Mouse (Mus musculus) mouse trophoblast stem cell (cell line): ENCODE data around the gene Igfbpl1.

Experiments used
- in situ Hi-C, 2 experiments: fragments of 300-500 bp; cut with MseI, MboI; formaldehyde crosslinking; loops; 2 replicates in 1 of 2; 3 replicates in 1 of 2; pipeline ENCODE4 v1.15.1; 2025

Igfbpl1 gene

GRCm38 (mm10) chr4:45771619-45772018 is 55.1 kb downstream of the Igfbpl1 start:
- in situ Hi-C loops: no loop called here

DNA sequence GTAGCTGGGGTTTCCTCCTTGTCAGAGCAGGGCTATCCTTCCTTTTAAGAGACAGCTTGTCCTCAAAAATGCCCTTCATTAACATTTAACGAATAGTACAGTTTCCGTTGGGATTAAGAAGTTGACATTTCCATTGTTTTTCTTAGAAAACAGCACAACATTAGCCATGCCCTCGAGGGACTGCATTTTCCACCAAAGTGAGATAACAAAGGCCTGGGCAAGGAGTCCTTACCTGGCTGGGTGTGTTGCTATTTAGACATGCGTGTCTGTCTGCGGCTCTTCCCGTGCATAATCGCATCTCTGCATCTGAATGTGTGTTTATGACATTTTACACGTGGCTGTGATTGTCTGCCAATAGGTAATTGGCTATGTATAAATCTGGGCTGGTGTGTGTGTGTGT is 55.5 kb downstream of the Igfbpl1 start:
- in situ Hi-C loops: no loop called here

GRCm38 (mm10) chr4:45770638-45771033 is 56.1 kb downstream of the Igfbpl1 start:
- in situ Hi-C loops: no loop called here

DNA sequence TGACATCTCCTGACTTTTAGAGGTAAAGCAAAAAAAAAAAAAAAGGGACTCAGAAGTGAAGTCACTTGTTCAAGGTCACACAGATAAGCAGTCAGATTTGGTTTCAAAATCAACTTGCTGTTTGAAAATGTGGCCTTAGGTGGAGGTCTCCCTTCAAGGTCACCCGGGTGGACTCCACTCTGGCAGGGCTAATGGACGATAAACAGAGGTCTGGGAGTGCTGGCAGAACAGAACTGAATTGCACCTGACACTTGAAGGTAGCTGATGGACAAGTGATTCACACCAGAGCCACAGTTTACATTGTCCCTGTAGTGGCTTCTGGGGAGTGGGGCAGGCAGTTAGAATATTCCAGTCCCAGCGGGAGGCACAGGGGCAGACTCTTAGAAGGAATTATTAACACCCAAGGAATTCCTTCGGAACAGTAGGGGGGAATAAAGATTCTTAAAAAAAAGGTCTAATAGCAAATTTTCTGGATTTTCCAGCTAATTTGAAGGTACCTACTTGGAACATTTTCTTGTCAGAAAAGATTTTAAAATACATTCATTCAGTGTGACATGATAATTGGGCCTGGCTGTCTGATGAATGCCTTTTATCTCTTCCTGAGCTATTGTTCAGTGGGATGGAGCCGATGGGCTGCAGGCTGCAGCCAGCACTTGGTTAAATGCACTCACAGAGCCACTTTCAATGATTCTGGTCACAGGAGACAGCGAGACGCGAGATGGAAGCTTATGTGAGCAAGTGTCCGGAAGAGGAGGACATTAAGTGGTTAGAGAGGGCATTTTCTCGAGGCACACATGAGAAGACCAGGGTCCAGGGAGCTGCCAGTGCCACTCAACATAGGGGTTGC is 56.7 kb downstream of the Igfbpl1 start:
- in situ Hi-C loops: no loop called here

- in situ Hi-C loops: no loop called here
Observed at GRCm38 (mm10) chr4:45769141-45769540, 57.6 kb downstream of the Igfbpl1 start.

- in situ Hi-C loops: no loop called here
Observed at GRCm38 (mm10) chr4:45767891-45768558, 58.7 kb downstream of the Igfbpl1 start.

DNA sequence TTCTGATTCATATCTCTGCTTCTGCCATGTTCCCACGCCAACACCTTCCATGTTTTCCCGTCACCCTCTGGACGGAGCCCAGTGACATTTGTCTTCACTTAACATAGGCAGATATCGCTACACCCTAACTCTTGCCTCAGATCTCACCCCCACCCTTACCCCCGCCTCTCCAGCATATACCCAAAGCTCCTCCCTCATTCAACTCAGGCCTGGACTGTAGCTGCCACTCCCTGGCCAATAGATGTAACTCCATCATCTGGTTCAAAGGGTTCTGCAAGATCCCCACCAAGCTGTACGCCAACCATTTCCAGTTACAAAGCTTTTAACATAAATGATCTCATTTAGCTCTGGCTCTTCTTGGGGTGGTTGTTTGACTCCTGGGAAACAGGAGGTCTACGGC is 59.9 kb downstream of the Igfbpl1 start:
- in situ Hi-C loops: no loop called here

- in situ Hi-C loops: no loop called here
Observed at GRCm38 (mm10) chr4:45765565-45766201, 61.0 kb downstream of the Igfbpl1 start.

- in situ Hi-C loops: no loop called here
Observed at GRCm38 (mm10) chr4:45765121-45765564, 61.6 kb downstream of the Igfbpl1 start.

DNA sequence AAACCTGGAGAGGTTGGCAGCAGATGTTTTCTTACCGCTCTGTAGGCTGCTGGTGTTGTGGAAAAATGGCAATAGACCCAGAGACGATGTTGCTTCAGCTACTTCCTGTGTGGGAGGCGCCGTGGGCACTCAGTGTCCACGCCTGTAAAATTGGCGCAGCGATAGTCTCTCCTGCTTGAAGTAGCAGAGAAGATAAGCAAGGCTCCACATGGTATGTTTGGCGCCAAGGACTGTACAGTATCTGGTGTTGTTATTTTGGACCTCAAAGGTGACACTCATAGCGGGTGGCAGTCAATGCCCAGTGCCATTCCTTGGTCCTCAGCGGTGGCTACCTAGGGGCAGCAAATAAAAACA is 62.6 kb downstream of the Igfbpl1 start:
- in situ Hi-C loops: no loop called here

DNA sequence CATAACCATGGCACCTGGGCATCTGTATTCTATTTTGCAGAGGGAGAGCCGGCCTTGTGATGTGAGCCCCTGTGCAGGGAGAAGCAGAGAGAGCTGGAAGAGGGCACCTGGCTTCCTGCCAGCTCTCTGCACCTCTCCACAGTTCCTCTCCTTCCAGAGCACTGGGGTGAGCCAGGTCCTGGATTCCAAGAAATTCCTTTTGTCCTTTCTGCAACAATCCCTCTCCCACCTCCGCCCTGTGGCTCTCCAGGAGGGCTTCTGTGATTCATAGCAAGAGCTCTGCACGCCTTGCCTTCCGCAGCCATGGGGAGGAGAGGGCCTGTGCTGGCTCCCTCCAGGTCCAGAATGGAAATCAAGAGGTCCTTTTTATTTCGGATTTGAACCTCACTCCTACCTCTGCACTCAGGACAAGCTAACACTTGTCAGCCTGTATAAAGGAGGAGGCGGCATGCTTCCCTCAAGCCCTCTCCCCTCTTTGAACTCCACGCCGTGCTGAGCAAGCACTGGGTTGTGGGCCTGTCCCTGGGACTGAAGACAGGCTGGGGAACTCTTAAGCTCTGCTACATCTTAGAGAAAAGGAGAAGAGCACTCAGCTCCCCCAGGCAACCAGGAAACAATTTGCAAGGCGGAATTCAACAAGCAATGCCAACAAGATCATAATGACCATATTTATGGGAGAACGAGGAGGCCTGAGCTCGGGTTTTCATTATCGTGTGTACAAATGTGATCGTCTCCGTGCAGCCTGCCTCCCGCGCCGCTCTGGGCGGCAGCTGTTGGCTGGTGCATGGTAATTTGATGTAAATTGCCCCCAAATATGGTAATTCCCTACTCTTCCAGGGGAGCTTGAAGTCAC is 63.2 kb downstream of the Igfbpl1 start:
- in situ Hi-C loops: no loop called here

DNA sequence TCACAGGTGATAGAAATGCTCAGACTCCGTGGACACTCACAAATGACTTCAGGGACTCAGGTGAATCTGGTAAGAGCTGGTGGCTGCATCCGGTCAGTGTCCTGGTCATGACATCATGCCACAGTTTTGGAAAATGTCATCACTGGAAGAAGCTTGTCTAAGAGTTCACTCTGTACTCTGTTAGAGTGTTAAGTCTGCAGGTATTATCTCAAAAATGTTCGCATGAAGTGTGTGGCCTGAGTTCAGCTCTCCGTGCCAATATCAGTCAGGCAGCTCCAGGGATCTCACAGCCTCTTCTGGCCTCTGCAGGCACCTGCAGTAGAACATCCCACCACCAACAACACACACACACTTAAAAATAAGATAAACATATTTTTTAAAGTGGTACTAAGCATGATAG is 64.1 kb downstream of the Igfbpl1 start:
- in situ Hi-C loops: no loop called here
